14 mouse cellular contexts compared by ENCODE assay signal in genomic region chr19:41792934-41793486, GRCm38 (mm10).
"Had no signal": no experiment of that assay in that cellular context is flagged by ENCODE, and none has a peak within 500 bp of the region (broad histone marks: within the 10 kb centered on the region; RNA-seq: fewer than 3 reads in every experiment).

No protein-coding gene starts in this region.

- H3K4me3 ChIP-seq: limb, embryonic 13.5 days; midbrain, embryonic 12.5 days; neural tube, embryonic 13.5 days had no signal

- H3K4me2 ChIP-seq: limb, embryonic 13.5 days; midbrain, embryonic 12.5 days; neural tube, embryonic 13.5 days had no signal

- ATAC-seq: midbrain, embryonic 16.5 days had no signal

- H3K9ac ChIP-seq: limb, embryonic 13.5 days; liver, embryonic 14.5 days; neural tube, embryonic 13.5 days had no signal

- H3K9me3 ChIP-seq: limb, embryonic 13.5 days; midbrain, embryonic 12.5 days; neural tube, embryonic 13.5 days had no signal

- DNase-seq: kidney, adult 11 months; left cerebral cortex, postnatal 4 days; lung, adult 18-20 months; lung, postnatal 36 days; right cerebral cortex, adult 18-20 months; right cerebral cortex, postnatal 25 days; spleen, adult 18-20 months; thymus, adult 2 months; thymus, postnatal 36 days had no signal

- H3K27ac ChIP-seq: limb, embryonic 13.5 days; liver, embryonic 14.5 days; midbrain, embryonic 12.5 days; neural tube, embryonic 13.5 days had no signal

- H3K27me3 ChIP-seq: limb, embryonic 13.5 days; midbrain, embryonic 12.5 days; neural tube, embryonic 13.5 days had no signal

- H3K36me3 ChIP-seq: neural tube, embryonic 13.5 days had no signal

- H3K4me1 ChIP-seq: limb, embryonic 13.5 days; neural tube, embryonic 13.5 days had no signal
